Mouse (Mus musculus): ENCODE data around the gene Zswim8. TPM values are rescaled to one million over a fixed set of nuclear protein-coding genes. Genes with fewer than 3 reads are reported as not detected.

Zswim8 gene
- total RNA-seq, 2 experiments from 2014 or later: 142 to 161 TPM

DNA sequence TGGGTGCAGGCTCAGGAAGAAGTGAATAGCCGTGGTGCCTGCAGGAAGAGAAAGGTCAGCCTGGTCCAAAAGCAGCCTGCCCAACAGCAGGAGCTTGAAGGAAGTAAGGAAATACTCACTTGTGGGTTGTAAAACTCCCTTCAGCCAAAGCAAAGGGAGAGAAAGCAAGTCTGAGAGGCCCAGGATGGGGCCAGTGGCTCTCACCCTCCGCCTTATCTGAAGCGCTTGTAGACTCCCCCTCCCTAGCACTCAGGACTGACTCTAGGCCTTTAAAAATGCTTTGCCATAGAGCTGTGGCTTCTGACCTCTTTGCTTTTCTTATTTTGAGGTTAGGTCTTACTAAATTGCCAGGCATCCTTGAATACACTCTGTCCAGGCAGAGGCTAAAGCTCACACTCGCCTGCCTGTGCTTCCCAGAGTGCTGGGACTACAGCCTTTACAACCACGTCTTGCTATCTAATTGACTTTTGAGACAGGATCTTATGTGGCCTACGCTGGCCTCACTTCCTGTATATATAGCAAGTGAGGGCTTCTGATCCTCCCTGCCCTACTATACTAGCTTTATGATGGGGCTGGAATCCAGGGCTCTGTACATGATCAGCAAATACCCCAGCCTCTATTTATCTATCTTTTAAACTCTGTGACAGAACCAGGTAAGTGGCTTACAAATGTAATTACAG, 18.4 kb downstream of the Zswim8 start:
- DNase-seq (ENCODE audit: low spot score in 2 of 2): no peak

DNA sequence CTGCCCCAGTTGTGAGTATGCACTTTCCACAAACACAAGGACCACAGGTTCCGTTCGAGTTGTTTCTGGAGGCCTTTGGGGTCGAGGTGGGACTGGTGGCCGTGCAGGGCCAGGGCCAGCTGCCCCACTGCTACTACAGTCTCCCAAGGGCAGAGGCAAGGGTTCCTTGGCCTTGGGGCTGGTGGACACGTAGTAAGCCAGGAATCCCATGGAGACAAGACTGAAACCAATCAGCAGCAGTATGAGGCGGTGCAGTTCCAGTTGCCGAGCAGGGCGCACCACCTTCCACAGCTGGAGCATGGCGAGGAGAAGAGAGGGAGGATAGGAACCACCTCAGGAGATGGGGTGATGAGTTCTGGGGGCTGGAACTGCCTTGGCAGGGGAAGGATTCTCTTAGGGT, 22.5 kb downstream of the Zswim8 start:
- no peak for DNase-seq (ENCODE audit: low spot score in 2 of 2)

DNA sequence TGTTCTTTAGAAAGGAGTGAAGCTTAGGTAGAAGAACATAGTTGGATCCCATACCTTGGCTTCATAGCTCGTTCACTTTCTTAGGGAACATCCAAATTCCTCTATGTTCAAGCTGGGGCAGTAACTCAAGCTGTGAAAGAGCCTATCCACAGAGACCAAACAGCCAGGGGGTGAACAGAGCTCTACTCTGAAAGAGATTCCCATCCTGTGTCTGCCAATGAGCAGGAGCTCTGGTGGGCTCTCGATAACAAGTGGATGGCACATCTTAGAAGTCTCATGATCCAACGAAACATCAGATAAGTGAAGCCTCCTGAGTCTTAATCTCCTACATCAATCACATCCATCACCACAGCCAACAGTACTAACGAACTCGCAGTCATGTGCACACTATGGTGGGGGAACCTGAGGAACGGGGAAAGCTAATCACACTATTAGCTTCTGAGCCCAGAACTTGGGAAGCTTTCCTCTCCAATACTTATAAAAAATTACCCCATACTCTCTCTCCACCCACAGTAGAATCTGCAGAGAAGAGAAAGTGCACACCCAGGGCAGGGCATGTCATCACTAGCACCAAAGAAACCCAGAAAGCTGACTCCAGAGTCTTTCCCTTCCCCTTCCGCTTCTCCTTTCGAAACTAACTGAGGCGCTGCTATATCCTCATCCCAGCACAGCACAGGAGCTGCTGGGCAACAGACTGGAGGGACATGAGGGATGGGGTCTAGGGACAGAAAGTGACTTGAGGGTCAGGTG, 23.7 kb downstream of the Zswim8 start:
- no peak for DNase-seq (ENCODE audit: low spot score in 2 of 2)

DNA sequence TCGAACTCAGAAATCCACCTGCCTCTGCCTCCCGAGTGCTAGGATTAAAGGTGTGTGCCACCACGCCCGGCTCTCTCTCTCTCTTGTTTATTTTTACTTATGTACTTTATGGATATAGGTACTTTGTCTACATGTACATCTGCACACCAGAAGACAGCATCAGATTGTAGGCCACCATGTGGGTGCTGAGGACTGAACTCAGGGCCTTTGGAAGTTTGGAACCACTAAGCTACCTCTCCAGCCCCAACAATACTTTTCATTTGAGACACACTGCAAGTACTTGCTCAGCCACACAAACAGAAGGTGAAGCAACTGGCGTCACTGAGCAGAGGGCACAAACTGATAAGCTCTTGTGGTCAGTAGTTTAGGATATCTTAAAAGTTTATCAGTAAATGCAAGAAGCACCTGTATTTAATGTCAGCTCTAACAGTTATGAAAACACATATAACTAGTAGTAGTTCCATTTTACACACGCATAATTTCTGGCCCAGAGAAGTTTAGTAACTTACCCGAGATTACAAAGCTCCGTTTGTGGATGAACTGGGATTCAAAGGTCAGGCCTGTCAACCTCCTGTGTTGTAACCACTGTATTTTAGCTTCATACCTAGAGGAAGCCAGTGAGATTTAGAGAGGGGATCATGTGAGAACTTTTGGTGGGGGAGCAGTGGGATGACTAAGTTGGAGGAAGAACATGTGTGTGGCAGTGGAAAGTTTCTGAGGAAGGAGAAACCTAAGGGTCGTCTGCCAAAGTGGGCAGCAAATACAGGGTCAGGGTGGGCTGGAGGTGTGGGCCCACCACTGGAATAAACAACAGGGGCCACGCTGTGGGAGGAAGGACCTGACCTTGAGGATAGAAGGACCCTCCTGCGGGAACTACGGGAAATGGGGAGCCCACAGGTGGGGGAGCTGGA, 25.9 kb downstream of the Zswim8 start:
- no peak for DNase-seq (ENCODE audit: low spot score in 2 of 2)

DNA sequence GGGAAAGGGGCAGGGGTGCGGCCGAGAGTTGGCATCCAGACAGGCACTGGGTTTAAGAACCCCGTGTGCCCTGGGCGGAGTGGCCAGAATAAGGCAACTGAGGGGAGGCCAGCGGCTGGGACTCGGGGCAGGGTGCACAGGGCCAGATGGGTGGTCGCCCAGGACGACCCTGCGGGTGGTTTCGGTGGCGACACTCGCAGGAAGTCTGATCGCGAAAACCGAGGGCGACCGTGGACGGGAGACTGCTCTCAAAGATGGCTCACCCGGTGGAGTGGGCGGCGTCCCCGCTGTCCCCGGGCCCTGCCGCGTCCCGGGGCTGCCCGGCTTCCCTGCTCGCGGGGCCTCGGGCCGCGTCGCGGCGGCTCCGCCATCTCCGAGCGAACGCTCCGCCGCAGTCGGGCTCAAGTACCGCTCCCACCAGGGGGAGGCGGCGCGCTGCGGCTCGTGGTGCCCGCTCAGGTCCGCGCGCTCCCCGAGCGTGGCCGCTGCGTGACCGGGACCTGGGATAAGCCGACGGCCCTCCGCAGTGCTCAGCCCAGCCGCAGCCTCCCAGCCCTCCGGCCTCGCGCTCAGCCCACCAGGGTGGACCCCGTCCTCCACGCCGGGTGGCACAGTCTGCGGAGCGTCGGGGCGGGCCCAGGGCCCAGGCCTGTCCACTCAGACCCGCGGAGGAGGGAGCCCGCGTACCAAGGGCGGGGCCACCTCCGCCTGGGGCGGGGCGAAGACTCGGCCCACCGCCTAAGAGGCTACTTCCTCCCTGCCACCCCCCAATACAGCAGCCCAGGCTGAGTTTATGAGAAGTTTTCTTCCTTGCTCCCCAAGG, 26.8 kb downstream of the Zswim8 start, which contains the start of gene Ndst2:
Gene Ndst2 (minus strand): TSS at position 611 of the 823 bp plus-strand sequence.
- DNase-seq (ENCODE audit: low spot score in 2 of 2): peak; percentile 79 to 88

DNA sequence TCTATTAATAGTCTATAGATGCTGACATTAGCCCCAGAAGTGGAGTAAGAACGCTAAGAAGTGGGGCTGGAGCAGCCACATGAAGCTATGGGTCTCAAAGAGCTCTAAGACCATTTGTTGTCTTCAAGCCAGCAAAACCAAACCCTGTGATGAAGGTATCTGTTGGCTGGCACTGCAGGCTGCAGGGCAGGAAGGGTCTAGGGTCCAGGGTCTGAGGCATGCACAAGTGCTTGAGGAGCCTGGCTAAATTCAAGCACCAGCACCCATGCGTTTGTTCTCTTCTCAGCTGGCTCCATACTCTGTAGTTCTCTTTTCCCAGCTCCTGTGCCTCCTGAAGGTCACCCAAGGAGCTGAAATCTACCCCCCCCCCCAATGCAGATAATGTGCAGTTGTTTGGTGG, 27.7 kb downstream of the Zswim8 start:
- DNase-seq (ENCODE audit: low spot score in 2 of 2): no peak

DNA sequence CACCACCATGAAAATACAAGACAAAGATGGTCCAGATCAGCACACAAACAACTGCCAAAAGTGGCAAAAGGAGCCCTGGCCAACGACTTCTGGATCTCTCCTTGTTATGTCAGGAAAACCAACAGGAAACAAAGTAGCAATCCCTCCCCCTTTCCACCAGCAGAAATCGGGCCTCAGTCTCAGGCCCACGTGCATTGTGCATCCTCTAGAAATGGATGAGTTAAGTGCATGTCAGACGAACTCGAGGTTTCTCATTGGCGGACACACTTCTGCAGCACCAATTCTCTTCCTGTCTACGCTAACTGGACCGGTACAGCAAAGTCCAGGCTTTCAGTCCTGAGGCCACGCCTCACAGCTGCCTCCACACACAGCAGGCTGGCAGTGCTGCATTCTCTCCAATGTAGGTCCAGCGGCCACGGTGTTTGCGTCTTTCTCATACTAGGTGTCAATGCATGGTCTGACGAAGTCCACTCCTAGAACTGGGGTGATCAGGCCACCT, 28.6 kb downstream of the Zswim8 start:
- no peak for DNase-seq (ENCODE audit: low spot score in 2 of 2)

DNA sequence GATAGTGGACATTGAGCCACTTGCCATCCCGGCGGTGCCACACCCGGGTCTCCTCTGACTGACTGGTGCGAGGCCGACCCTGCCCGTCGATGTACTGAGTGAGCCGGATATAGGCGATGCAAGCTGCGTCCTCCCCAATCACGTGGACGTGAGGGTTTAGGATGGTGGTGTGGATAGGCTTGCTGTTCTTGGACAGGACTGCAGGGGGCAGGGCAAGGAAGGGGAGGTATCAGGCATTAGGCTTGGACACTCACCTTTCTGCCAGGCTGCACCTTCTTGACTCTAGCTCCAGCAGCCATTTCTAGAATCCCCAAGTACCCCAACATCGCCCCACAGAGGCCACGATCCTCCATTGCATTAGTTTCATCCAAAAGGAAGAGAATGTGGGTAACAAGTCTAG, 30.0 kb downstream of the Zswim8 start:
- DNase-seq (ENCODE audit: low spot score in 2 of 2): no peak

DNA sequence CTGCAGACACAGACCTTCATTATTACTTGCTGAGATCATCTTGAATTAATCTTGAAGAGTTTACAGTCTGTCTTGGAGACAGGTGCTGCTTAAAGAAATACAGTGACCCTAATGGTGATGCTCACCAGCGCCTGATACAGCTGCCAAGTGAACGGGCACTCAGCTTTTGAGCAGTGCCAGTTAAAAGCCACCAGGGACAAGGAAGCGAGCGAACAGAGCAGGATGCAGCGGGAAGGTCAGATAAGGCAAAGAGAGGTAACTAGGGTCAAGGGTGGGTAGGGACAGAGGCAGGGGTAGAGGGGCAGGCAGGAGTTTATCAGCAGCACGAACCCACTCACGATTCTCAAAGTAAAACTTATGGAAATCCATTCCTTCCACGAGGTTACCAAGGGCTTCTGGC, 31.2 kb downstream of the Zswim8 start:
- no peak for DNase-seq (ENCODE audit: low spot score in 2 of 2)

DNA sequence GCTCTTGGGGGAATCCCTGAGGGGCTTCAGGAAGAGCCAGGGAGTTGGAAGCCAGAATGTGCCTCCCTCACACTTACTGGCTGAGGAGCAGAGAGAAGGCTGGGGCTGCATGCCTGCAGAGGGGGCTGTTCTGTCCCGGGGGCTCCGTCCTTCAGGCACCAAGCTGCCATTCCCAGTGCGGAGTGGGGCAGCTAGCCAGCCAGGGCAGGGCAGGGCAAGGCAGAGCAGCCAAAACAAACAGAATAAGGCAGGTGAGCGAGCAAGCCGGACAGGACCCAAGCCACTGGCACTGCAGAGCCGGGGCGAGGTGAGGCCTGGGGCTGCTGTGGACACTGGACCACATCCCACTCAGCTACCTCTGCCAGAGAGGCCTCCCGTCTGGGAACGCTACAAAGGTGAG, 33.9 kb downstream of the Zswim8 start:
- no peak for DNase-seq (ENCODE audit: low spot score in 2 of 2)

DNA sequence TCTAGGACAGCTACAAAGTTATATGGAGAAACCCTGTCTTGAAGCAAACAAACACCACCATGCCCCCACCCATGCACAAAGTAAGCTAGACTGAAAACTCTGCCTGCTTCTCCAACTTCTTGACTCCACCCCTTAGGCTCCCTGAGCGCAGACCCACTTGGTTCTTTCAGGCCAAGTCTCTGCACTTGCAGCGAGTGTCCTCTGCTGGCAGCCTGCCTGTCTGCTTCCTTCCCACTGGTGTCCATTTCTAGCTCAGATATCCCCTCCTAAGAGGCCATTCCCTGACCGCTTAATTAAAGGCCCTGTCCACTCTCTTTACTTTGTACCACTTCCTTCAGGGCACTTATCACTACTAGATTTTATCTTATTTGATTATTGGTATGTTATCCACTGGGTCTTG, 36.3 kb downstream of the Zswim8 start:
- no peak for DNase-seq (ENCODE audit: low spot score in 2 of 2)

DNA sequence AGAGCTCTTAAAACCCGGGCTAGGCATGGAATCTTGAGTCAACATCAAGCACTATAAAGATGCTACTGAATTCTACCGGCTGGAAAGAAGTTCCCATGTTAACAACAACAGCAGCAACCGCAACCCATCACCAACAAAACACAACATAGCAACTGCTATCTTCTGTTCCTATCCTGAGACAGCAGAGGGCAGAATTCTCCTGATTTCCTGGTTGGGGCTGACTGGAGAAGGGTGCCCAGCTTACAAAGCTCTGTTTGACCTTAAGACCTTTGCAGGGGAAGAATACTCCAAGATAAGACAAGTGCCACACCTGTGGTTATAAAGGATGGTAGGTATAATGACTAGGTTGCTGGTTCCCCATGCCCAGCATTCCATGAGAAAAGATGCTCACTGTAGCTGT, 39.6 kb downstream of the Zswim8 start:
- DNase-seq (ENCODE audit: low spot score in 2 of 2): no peak

DNA sequence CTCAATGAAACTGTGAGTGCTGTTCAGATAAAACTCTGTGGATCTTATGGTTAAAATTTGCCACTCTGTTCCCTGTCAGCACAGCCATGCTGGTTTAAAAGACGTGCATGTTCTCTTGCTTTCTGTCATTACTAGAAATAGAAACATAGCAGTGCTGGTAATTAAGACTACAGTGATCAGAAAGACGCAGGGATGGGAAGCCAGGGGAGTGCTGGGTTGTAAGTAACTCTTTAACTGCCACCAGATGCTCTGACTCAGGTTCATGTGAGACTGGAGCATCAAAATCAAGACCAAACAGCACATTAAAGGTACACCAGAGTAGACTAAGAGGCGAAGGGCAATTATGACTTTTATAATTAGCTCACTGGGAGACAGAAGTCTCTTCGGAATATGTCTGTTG, 41.0 kb downstream of the Zswim8 start:
- DNase-seq (ENCODE audit: low spot score in 2 of 2): no peak

DNA sequence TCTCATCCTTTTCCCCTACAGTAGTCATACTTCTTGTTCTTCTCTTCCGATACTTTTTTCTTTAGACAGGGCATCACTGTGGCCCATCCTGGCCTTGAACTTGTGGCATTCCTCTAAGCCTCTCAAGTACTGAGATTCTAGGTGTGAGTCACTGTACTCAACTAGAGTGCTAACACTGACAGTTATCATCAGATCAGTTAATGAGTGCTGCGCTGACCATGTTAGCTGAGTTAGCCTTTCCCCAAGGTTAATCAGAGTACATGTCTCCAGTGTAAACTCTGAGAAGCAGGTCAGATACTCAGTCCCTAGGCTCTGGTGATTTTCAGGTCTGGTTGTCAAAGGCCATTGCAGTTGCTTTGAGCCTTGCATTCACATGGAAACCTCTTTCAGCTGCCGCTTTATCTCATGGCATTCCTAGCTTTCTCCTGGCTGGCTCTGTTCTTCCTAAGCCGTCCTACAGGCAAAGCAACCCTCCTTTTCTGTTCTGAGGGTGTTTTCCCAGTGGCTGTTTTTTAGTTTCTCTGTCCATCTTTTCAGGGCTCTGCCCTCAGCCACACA, 42.2 kb downstream of the Zswim8 start:
- DNase-seq (ENCODE audit: low spot score in 2 of 2): no peak

DNA sequence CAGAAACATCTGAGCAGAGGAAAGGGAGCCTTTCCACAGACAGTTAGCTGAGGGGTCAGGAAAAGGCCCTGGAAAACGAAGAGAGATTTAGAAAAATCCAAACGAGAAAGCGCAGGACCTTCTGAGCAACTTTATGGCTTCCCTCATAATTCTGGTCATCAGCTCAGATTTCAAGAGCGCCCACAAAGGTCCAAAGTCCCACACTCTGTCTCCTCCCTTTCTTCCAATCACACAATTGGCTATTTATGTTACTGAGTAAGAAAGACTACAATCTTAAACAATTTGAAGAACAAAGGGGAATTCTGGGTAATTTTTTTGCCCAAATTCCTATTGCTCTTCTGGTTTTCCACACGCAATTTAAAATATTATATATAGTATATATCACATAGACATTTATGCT, 43.2 kb downstream of the Zswim8 start:
- no peak for DNase-seq (ENCODE audit: low spot score in 2 of 2)

DNA sequence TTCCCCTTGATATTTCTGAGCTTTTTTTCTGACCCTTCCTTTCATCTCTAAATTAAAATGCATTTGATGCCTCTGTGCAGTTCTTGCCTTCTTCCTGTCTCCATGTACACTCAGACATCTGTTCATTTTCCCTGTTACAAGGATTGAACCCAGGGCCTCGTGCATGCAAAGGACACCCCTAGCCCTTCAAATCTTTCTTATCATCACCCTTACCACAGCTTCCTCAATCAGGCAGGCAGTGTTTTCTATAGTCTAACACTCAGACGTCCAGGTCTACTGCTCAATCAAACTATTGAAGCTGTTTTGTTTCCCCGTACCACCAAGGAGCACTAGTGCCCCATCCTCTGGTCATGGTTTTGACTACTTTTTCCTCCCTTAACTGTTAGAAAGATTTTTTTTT, 46.4 kb downstream of the Zswim8 start:
- no peak for DNase-seq (ENCODE audit: low spot score in 2 of 2)

DNA sequence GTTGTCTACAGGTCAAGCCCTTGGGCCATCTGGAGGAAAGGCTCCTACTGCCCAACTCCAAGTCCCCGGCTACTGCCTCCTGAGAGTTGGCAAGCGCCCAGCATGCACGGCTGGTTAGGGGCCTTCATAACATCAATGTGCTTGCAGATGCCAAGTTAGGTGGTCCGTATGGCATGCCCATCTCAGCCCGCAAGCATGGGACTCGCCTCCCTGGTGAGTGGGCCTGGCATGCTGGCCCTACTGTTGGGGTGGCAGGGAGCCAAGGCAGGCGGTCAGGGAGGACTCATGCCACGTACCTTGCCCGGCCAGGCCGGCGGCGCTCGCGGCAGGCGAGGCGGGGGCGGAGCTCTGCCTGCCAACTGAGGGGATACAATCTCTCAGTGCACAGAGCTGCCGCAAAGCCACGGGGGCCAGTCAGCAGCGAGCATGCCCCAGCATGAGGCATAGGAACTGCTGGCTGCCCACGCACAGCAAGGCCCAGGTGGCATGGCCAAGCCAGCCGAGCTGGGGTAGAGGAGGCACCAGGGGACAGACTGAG, 50.1 kb downstream of the Zswim8 start:
- no peak for DNase-seq (ENCODE audit: low spot score in 2 of 2)

DNA sequence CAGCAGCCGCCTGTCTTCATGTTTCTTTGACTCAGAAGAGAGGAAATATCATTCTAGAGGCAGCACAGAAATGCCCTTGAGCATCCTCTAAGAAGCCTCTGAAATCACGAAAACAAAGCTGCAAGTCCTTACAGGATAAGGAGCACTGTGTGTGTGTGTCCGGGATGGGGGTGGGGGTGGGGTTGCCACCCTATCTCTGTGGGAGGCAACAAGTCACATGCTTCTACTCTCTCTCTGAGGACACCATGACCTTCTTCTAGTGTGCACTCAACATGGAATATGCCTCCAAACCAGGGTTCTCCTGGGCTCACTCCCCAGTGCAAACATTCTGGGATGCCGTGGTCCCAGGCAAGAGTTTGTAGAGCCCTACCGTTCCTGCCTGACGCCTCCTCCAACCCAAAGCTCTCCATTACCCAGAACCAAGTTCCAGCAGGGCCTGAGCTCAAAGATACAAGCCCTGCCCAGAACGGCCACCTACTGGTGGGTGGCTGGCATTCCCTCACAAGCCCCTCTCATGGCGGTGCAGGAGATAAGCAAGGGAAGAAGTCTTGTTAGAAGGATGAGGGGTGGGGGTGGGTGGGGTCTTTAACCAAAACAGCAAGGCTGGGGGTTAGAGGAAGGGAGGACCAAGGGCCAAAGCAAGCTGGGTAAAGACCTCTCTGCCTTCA, 51.5 kb downstream of the Zswim8 start:
- no peak for DNase-seq (ENCODE audit: low spot score in 2 of 2)

DNA sequence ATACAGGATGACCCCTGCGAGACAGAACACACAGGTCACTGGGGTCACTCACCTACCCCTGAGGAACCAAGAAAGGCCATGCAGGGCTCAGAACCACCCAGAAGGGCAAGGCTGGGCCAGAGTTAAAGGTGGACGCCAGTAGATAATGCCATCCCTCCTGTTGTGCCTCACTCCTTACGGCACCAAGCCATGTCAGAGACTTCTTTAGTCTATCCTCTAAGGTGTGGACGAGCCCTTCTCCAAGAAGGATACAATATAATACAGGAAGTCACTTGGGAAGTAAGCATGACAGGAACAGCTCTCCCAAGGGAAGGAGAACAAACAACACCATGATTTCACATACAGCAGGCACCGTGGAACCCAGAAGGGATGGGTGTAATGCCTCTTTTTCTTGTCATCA, 57.6 kb downstream of the Zswim8 start:
- no peak for DNase-seq (ENCODE audit: low spot score in 2 of 2)
